Mouse (Mus musculus) hindbrain, embryonic 11.5 days (tissue): ENCODE results near the gene Lrrc3. TPM values are rescaled to one million over a fixed set of nuclear protein-coding genes. Genes with fewer than 3 reads are reported as not detected.

Experiments used
- polyA plus RNA-seq: library from polyadenylated mRNA; unstranded; fragments of >200 nt; fragmentation: Nextera tagmentation; extraction: Ambion mirVana; gene quantifications from 2 replicates; pipeline ENCODE4 v1.2.1, GENCODE M21; 2014

The Lrrc3 gene
- polyA plus RNA-seq, 1 experiment from 2014 or later: 3.1 TPM

Other genes starting within 250 kb of the Lrrc3 start
- 0.56 and 0.64 TPM in 2 replicates for gene Tspear, start 216.0 kb downstream of the Lrrc3 start, polyA plus RNA-seq
- not detected in 2 replicates for gene Gm19402, start 211.8 kb downstream of the Lrrc3 start, polyA plus RNA-seq
- not detected in 2 replicates for gene Gm9508, start 205.3 kb downstream of the Lrrc3 start, polyA plus RNA-seq
- not detected in 2 replicates for gene Gm10272, start 195.9 kb downstream of the Lrrc3 start, polyA plus RNA-seq
- gene Gm10024, start 191.1 kb downstream of the Lrrc3 start, polyA plus RNA-seq: not detected in 2 replicates
- gene Gm10142, start 186.7 kb downstream of the Lrrc3 start, polyA plus RNA-seq: not detected in 2 replicates
- gene Krtap12-1, start 181.9 kb downstream of the Lrrc3 start, polyA plus RNA-seq: not detected in 2 replicates
- gene Gm10100, start 176.1 kb downstream of the Lrrc3 start, polyA plus RNA-seq: not detected in 2 replicates
- not detected in 2 replicates for gene Gm18596, start 159.9 kb downstream of the Lrrc3 start, polyA plus RNA-seq
- gene Gm9736, start 151.2 kb downstream of the Lrrc3 start, polyA plus RNA-seq: not detected in 2 replicates
- gene Gm3233, start 142.9 kb downstream of the Lrrc3 start, polyA plus RNA-seq: not detected in 2 replicates
- gene Gm3238, start 131.2 kb downstream of the Lrrc3 start, polyA plus RNA-seq: not detected in 2 replicates
- not detected in 2 replicates for gene Gm7138, start 125.6 kb downstream of the Lrrc3 start, polyA plus RNA-seq
- gene Gm3250, start 120.0 kb downstream of the Lrrc3 start, polyA plus RNA-seq: not detected in 2 replicates
- gene Gm7137, start 114.3 kb downstream of the Lrrc3 start, polyA plus RNA-seq: not detected in 2 replicates
- not detected in 2 replicates for gene Gm9639, start 107.5 kb downstream of the Lrrc3 start, polyA plus RNA-seq
- not detected in 2 replicates for gene Gm19668, start 103.4 kb downstream of the Lrrc3 start, polyA plus RNA-seq
- gene Gm9507, start 90.7 kb downstream of the Lrrc3 start, polyA plus RNA-seq: not detected in 2 replicates
- not detected in 2 replicates for gene Gm2696, start 87.9 kb downstream of the Lrrc3 start, polyA plus RNA-seq
- gene Krtap10-4, start 75.4 kb downstream of the Lrrc3 start, polyA plus RNA-seq: not detected in 2 replicates
- not detected in 2 replicates for gene Krtap10-10, start 66.6 kb downstream of the Lrrc3 start, polyA plus RNA-seq
- not detected in 2 replicates for gene Gm36176, start 55.7 kb downstream of the Lrrc3 start, polyA plus RNA-seq
- gene Gm10318, start 49.7 kb downstream of the Lrrc3 start, polyA plus RNA-seq: not detected in 2 replicates
- not detected in 2 replicates for gene Gm3285, start 40.6 kb downstream of the Lrrc3 start, polyA plus RNA-seq
- gene Trpm2, start 68.0 kb upstream of the Lrrc3 start, polyA plus RNA-seq: 0.56 and 1.4 TPM in 2 replicates
- gene 1810043G02Rik, start 76.0 kb upstream of the Lrrc3 start, polyA plus RNA-seq: 33.2 and 37.1 TPM in 2 replicates
- 85.5 and 114 TPM in 2 replicates for gene Pfkl, start 107.5 kb upstream of the Lrrc3 start, polyA plus RNA-seq
- not detected in 2 replicates for gene Dnmt3l, start 139.4 kb upstream of the Lrrc3 start, polyA plus RNA-seq
- gene Aire, start 141.1 kb upstream of the Lrrc3 start, polyA plus RNA-seq: 0.11 and 0.28 TPM in 2 replicates
- gene Icosl, start 166.8 kb upstream of the Lrrc3 start, polyA plus RNA-seq: 1.4 TPM in 2 replicates